Mouse (Mus musculus): ENCODE data around the gene Acadm. TPM values are rescaled to one million over a fixed set of nuclear protein-coding genes. Genes with fewer than 3 reads are reported as not detected.
A peak's percentile ranks its signal among the peaks of the same experiment; 100 is the strongest.

Acadm gene
- polyA plus RNA-seq, 1 experiment from 2014 or later, result 53.4 TPM

- Histone ChIP-seq H3K9me3 (replicated peaks) (no peaks in the 10 kb centered on the region), H3K27ac (peak overlapping the region; percentile 42; the same call in 1 of the 2 replicates), H3K36me3 (no peaks in the 10 kb centered on the region), H3K9ac (no peak overlapping the region), H3K27me3 (replicated peaks) (peaks cover under 1% of the 10 kb centered on the region; the same call in 1 of the 2 replicates), H3K4me3 (no peak overlapping the region), H3K4me1 (peaks cover 25% of the 10 kb centered on the region), H3K4me2 (peak overlapping the region; percentile 36)
- WGBS (ENCODE audit: insufficient replicate concordance), result 33% methylated on average over 6 of the region's 6 CpGs
- ATAC-seq, result peak; percentile 92
These were observed 56.3 kb downstream of the Acadm start for GRCm38 (mm10) chr3:153888141-153888540.

DNA sequence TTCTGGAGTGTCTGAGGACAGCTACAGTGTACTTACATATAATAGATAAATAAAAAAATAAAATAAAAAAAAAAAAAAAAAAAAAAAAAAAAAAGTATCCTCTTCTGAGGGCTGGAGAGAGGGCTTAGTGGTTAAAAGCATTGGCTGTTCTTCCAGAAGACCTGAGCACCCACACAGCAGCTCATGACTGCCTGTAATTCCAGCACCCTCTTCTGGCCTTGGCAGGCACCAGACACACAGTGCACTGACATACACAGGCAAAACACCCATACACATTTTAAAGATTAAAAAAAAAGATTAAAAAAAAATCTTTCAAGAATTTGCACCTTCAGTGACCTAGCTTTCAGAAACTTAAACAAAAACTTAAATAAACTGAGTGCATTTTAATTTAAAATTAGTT, 58.1 kb downstream of the Acadm start:
- H3K27me3 ChIP-seq (replicated peaks), result peaks cover 5% of the 10 kb centered on the region; the same call in 1 of the 2 replicates
- no peak overlapping the region for H3K27ac ChIP-seq
- ATAC-seq, result no peak
- no peak overlapping the region for H3K9ac ChIP-seq
- H3K4me1 ChIP-seq, result peaks cover 25% of the 10 kb centered on the region
- H3K4me2 ChIP-seq, result no peak overlapping the region
- H3K9me3 ChIP-seq (replicated peaks), result no peaks in the 10 kb centered on the region
- H3K36me3 ChIP-seq, result no peaks in the 10 kb centered on the region
- no peak overlapping the region for H3K4me3 ChIP-seq

Other genes with a start within 250 kb of the Acadm start
- 12.9 and 13.6 TPM in 2 replicates for gene St6galnac3, start 219.5 kb downstream of the Acadm start, polyA plus RNA-seq (2016; fragmentation: Nextera tagmentation; extraction: Ambion mirVana)
- 5.3 and 6.4 TPM in 2 replicates for gene Asb17, start 100.4 kb downstream of the Acadm start, polyA plus RNA-seq (2016; fragmentation: Nextera tagmentation; extraction: Ambion mirVana)
- gene Msh4, start 38.5 kb downstream of the Acadm start, polyA plus RNA-seq (2016; fragmentation: Nextera tagmentation; extraction: Ambion mirVana), result 0.10 and 0.11 TPM in 2 replicates
- gene Rabggtb, start 31.6 kb downstream of the Acadm start, polyA plus RNA-seq (2016; fragmentation: Nextera tagmentation; extraction: Ambion mirVana), result 60.8 and 62.2 TPM in 2 replicates
- 0.20 and 0.36 TPM in 2 replicates for gene Slc44a5, start 28.8 kb upstream of the Acadm start, polyA plus RNA-seq (2016; fragmentation: Nextera tagmentation; extraction: Ambion mirVana)